ENCODE assay signal across 20 mouse cellular contexts in the genomic region with DNA sequence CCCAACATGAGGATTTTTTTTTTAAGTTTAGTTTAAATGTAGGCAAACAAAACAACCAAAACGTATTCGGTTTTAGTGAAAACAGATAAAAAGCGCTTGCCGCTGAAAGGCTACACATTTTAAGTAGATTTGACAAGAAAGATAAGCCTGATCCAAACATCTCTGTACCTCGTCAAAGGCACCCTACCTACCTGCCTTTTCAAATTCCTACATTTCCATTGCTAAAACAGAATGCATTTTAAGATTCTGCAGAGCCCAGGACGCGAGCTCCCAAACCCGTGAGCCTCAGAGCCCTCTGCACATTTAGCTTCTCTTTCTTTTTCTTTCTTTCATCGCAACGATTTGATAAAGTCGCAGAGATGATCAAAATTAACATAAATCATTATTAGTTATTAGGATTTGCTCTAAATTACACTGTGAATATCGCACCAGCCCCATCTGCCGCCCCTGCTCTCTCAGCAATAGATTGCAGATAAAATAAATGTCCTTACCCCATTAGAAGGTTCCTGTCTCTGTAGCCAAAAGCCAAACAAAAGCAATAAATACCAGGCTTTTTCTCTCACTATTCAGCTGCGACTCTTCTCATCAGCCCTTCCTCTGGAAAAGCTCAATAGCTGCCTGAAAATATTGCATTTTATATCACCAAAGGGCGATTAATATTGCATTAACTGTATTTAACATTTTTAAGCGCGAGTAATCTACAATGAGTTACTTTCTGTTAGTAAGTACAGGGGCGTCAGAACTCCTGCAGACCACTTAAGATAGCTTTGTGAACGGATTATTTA. TPM values are rescaled to one million over a fixed set of nuclear protein-coding genes. Genes with fewer than 3 reads are reported as not detected.
DNase-seq lines count a peak whose midpoint lies in the region; ATAC-seq and TF ChIP-seq lines count a peak whose summit lies in the region.
"Had no signal": no experiment of that assay in that cellular context is flagged by ENCODE, and none has a peak within 500 bp of the region (broad histone marks: within the 10 kb centered on the region; RNA-seq: fewer than 3 reads in every experiment).

No protein-coding gene starts in this region.

- no peaks in the 10 kb centered on the region for H3K9me3 ChIP-seq in forebrain, postnatal 0 days (ENCODE audit: low read length)
- H3K9me3 ChIP-seq in forebrain, embryonic 13.5 days (replicated peaks) = no peaks in the 10 kb centered on the region
- no peaks in the 10 kb centered on the region for H3K9me3 ChIP-seq in hindbrain, embryonic 14.5 days (ENCODE audit: control insufficient read depth, low read length)
- H3K9me3 ChIP-seq in midbrain, embryonic 13.5 days = no peaks in the 10 kb centered on the region
- H3K9me3 ChIP-seq: embryonic facial prominence, embryonic 15.5 days; liver, embryonic 13.5 days had no signal

- H3K9ac ChIP-seq in forebrain, postnatal 0 days = no peak overlapping the region
- no peak overlapping the region for H3K9ac ChIP-seq in forebrain, embryonic 13.5 days
- no peak overlapping the region for H3K9ac ChIP-seq in hindbrain, embryonic 14.5 days
- H3K9ac ChIP-seq in midbrain, embryonic 13.5 days (replicated peaks) = peak overlapping the region; percentile 48
- no peak overlapping the region for H3K9ac ChIP-seq in heart, adult 2 months (ENCODE audit: low read depth, low read length)
- H3K9ac ChIP-seq: embryonic facial prominence, embryonic 15.5 days; liver, embryonic 13.5 days had no signal

- H3K27me3 ChIP-seq in forebrain, postnatal 0 days (ENCODE audit: insufficient read depth, low read length) = peaks cover 74% of the 10 kb centered on the region
- H3K27me3 ChIP-seq in forebrain, embryonic 13.5 days = peaks cover 85% of the 10 kb centered on the region
- peaks cover 71% of the 10 kb centered on the region for H3K27me3 ChIP-seq in hindbrain, embryonic 14.5 days (ENCODE audit: control insufficient read depth, insufficient read depth, low read length)
- peaks cover 73% of the 10 kb centered on the region for H3K27me3 ChIP-seq in midbrain, embryonic 13.5 days
- H3K27me3 ChIP-seq in heart, adult 2 months (ENCODE audit: control insufficient read depth, insufficient read depth, low read length) = peaks cover 17% of the 10 kb centered on the region

- no peak overlapping the region for H3K4me3 ChIP-seq in forebrain, postnatal 0 days (ENCODE audit: low read depth, low read length)
- no peak overlapping the region for H3K4me3 ChIP-seq in forebrain, embryonic 13.5 days
- peak overlapping the region; percentile 10 for H3K4me3 ChIP-seq in hindbrain, embryonic 14.5 days (replicated peaks; ENCODE audit: low read length)
- H3K4me3 ChIP-seq in midbrain, embryonic 13.5 days (replicated peaks) = peak overlapping the region; percentile 30
- H3K4me3 ChIP-seq in heart, adult 2 months = no peak overlapping the region
- H3K4me3 ChIP-seq: embryonic facial prominence, embryonic 15.5 days; liver, embryonic 13.5 days had no signal

- no peak overlapping the region for H3K4me2 ChIP-seq in forebrain, postnatal 0 days (ENCODE audit: low read depth)
- H3K4me2 ChIP-seq in forebrain, embryonic 13.5 days = no peak overlapping the region
- H3K4me2 ChIP-seq in hindbrain, embryonic 14.5 days (replicated peaks) = peak overlapping the region; percentile 51
- H3K4me2 ChIP-seq in midbrain, embryonic 13.5 days (replicated peaks) = peak overlapping the region; percentile 57
- H3K4me2 ChIP-seq: embryonic facial prominence, embryonic 15.5 days; liver, embryonic 13.5 days had no signal

- H3K4me1 ChIP-seq in forebrain, postnatal 0 days (ENCODE audit: insufficient read depth) = no peaks in the 10 kb centered on the region
- peaks cover 18% of the 10 kb centered on the region for H3K4me1 ChIP-seq in forebrain, embryonic 13.5 days
- peaks cover 5% of the 10 kb centered on the region for H3K4me1 ChIP-seq in hindbrain, embryonic 14.5 days (replicated peaks; ENCODE audit: control insufficient read depth, insufficient read depth, low read length)
- peaks cover 18% of the 10 kb centered on the region for H3K4me1 ChIP-seq in midbrain, embryonic 13.5 days (replicated peaks)
- H3K4me1 ChIP-seq in heart, adult 2 months (ENCODE audit: control insufficient read depth, insufficient read depth, low read length) = no peaks in the 10 kb centered on the region
- H3K4me1 ChIP-seq: liver, embryonic 13.5 days had no signal

- no peaks in the 10 kb centered on the region for H3K79me2 ChIP-seq in heart, adult 2 months (replicated peaks; ENCODE audit: control insufficient read depth, insufficient read depth, low read length)

- DNase-seq in forebrain, postnatal 0 days = peak; percentile 71
- DNase-seq in hindbrain, embryonic 14.5 days (ENCODE audit: low spot score) = no peak
- DNase-seq in retina, embryonic 14.5 days (ENCODE audit: low spot score) = peak; percentile 44
- no peak for DNase-seq in adrenal gland, adult 2 months
- no peak for DNase-seq in heart, adult 2 months
- DNase-seq: cerebellum, adult 11 months; heart, postnatal 10 days; kidney, adult 2 months; kidney, postnatal 36 days; liver, embryonic 13.5 days; lung, postnatal 10 days; right cerebral cortex, adult 18-20 months had no signal

- TF ChIP-seq EP300 in heart, adult 2 months (IDR thresholded peaks at IDR 0.05; ENCODE audit: insufficient read depth, low read depth, low read length) = no peak

- no peak for ATAC-seq in forebrain, postnatal 0 days
- ATAC-seq in forebrain, embryonic 13.5 days = no peak
- ATAC-seq in hindbrain, embryonic 14.5 days (ENCODE audit: low FRiP score) = no peak
- ATAC-seq in midbrain, embryonic 13.5 days = no peak
- ATAC-seq in inflammation-experienced regulatory T-cells, adult 6 months = no peak
- ATAC-seq: forebrain, embryonic 16.5 days; Patski had no signal

- intact Hi-C loops in heart, adult 2 months (cut with DNase I) = no loop called here

- no peak for TF ChIP-seq CTCF in forebrain, postnatal 0 days (IDR thresholded peaks at IDR 0.05; ENCODE audit: low read depth)
- TF ChIP-seq CTCF in heart, adult 2 months (IDR thresholded peaks at IDR 0.05) = no peak

- no peak overlapping the region for H3K27ac ChIP-seq in forebrain, postnatal 0 days (ENCODE audit: low read depth, low read length)
- no peak overlapping the region for H3K27ac ChIP-seq in forebrain, embryonic 13.5 days
- peak overlapping the region; percentile 58; the same call in 1 of the 2 replicates for H3K27ac ChIP-seq in hindbrain, embryonic 14.5 days
- H3K27ac ChIP-seq in midbrain, embryonic 13.5 days = peak overlapping the region; percentile 76
- no peak overlapping the region for H3K27ac ChIP-seq in heart, adult 2 months
- H3K27ac ChIP-seq: embryonic facial prominence, embryonic 15.5 days; liver, embryonic 13.5 days had no signal

- no peak for TF ChIP-seq POLR2A in heart, adult 2 months (IDR thresholded peaks at IDR 0.05; ENCODE audit: insufficient read depth, low read depth, low read length)

- H3K36me3 ChIP-seq in forebrain, postnatal 0 days (ENCODE audit: insufficient read depth) = no peaks in the 10 kb centered on the region
- H3K36me3 ChIP-seq in forebrain, embryonic 13.5 days (ENCODE audit: poor library complexity, severe bottlenecking) = no peaks in the 10 kb centered on the region
- no peaks in the 10 kb centered on the region for H3K36me3 ChIP-seq in hindbrain, embryonic 14.5 days (replicated peaks; ENCODE audit: control insufficient read depth, insufficient read depth)
- no peaks in the 10 kb centered on the region for H3K36me3 ChIP-seq in midbrain, embryonic 13.5 days
- no peaks in the 10 kb centered on the region for H3K36me3 ChIP-seq in heart, adult 2 months (ENCODE audit: control insufficient read depth, insufficient read depth, low read length)
- H3K36me3 ChIP-seq: embryonic facial prominence, embryonic 15.5 days; liver, embryonic 13.5 days had no signal

- WGBS in forebrain, postnatal 0 days = 2% methylated on average over 19 of the region's 19 CpGs
- under 1% methylated on average over 19 of the region's 19 CpGs for WGBS in forebrain, embryonic 13.5 days
- 2% methylated on average over 19 of the region's 19 CpGs for whole genome bisulfite sequencing in hindbrain, embryonic 14.5 days
- under 1% methylated on average over 19 of the region's 19 CpGs for WGBS in midbrain, embryonic 13.5 days
- 7% methylated on average over 19 of the region's 19 CpGs for WGBS in heart, adult 2 months

RNA-seq across cellular contexts. Expression of a gene that starts 8.9 kb away (rescaled TPM):
- total RNA-seq in forebrain, postnatal 0 days (2014; rRNA removed) = 0.77 and 2.9 TPM in 2 replicates
- 1.7 and 6.3 TPM in 2 replicates for polyA plus RNA-seq in forebrain, postnatal 0 days (2015; fragmentation: Nextera tagmentation; extraction: Ambion mirVana)
- 2.7 and 5.6 TPM in 2 replicates for polyA plus RNA-seq in forebrain, embryonic 13.5 days (2015; fragmentation: Nextera tagmentation; extraction: Ambion mirVana)
- 44.9 and 49.5 TPM in 2 replicates for polyA plus RNA-seq in hindbrain, embryonic 14.5 days (2014; fragmentation: Nextera tagmentation; extraction: Ambion mirVana)
- polyA plus RNA-seq in midbrain, embryonic 13.5 days (2015; fragmentation: Nextera tagmentation; extraction: Ambion mirVana) = 124 and 156 TPM in 2 replicates
- total RNA-seq in adrenal gland, adult 2 months (2021) = under 1 TPM; 0.10 to 0.23 TPM
- 0.16 and 0.37 TPM in 2 replicates for polyA plus RNA-seq in adrenal gland, adult 2 months (2012; rRNA removed)
- under 1 TPM; 0.16 to 0.18 TPM for total RNA-seq in heart, adult 2 months (2021)
- polyA plus RNA-seq in heart, adult 2 months (2012; rRNA removed) = 0.02 TPM in 1 of 2 replicates, not detected in the other
- polyA plus RNA-seq in inflammation-experienced regulatory T-cells, adult 6 months (2017; shearing (Covaris generic)) = 1 to 10 TPM in 2 of 3 experiments, under 1 TPM in 1; 0.71 to 2.5 (median 2.2) TPM
- total RNA-seq: layer of hippocampus, postnatal 14 days; neutrophil, adult 5-6 weeks had no signal
- polyA plus RNA-seq: kidney, adult 2 months had no signal

Comparison
In these comparisons a context has a peak if more than half of its experiments do, and no peak if none do; other contexts are left out.
1. DNase-seq: peak in forebrain, postnatal 0 days (single experiment) and retina, embryonic 14.5 days (single experiment); none in hindbrain, embryonic 14.5 days (single experiment), adrenal gland, adult 2 months (single experiment) and heart, adult 2 months (0 of 2).
2. H3K27ac ChIP-seq: peak in hindbrain, embryonic 14.5 days (single experiment) and midbrain, embryonic 13.5 days (single experiment); none in forebrain, postnatal 0 days (single experiment), forebrain, embryonic 13.5 days (single experiment) and heart, adult 2 months (single experiment).
3. H3K4me2 ChIP-seq: peak in hindbrain, embryonic 14.5 days (single experiment) and midbrain, embryonic 13.5 days (single experiment); none in forebrain, postnatal 0 days (single experiment) and forebrain, embryonic 13.5 days (single experiment).
4. H3K4me3 ChIP-seq: peak in hindbrain, embryonic 14.5 days (single experiment) and midbrain, embryonic 13.5 days (single experiment); none in forebrain, postnatal 0 days (single experiment), forebrain, embryonic 13.5 days (single experiment) and heart, adult 2 months (single experiment).